Mouse (Mus musculus): Measurements from ENCODE around the gene Vps39.

Vps39 gene

GRCm38 (mm10) chr2:120299866-120300265 is 53.1 kb downstream of the Vps39 start:
- in situ Hi-C loops (cut with MboI, MseI) = no loop called here

GRCm38 (mm10) chr2:120296160-120296559 is 56.8 kb downstream of the Vps39 start:
- in situ Hi-C loops (cut with MboI, MseI) = no loop called here

- in situ Hi-C loops (cut with MboI, MseI) = no loop called here
Measured at GRCm38 (mm10) chr2:120291471-120292078, 61.4 kb downstream of the Vps39 start.

- in situ Hi-C loops (cut with MboI, MseI) = no loop called here
Measured at GRCm38 (mm10) chr2:120288995-120289394, 63.9 kb downstream of the Vps39 start, which contains the start of gene Pla2g4d. Gene Pla2g4d (minus strand): TSS chr2:120289197.

GRCm38 (mm10) chr2:120288401-120288800 is 64.5 kb downstream of the Vps39 start:
- in situ Hi-C loops (cut with MboI, MseI) = no loop called here

- in situ Hi-C loops (cut with MboI, MseI) = no loop called here
Measured at GRCm38 (mm10) chr2:120285639-120286038, 67.3 kb downstream of the Vps39 start.

- in situ Hi-C loops (cut with MboI, MseI) = loop anchor here (5.0 kb wide), 1 partner anchor 97 kb away; no protein-coding TSS in a partner anchor
Measured at GRCm38 (mm10) chr2:120284705-120285104, 68.2 kb downstream of the Vps39 start.

GRCm38 (mm10) chr2:120284094-120284493 is 68.8 kb downstream of the Vps39 start:
- in situ Hi-C loops (cut with MboI, MseI) = loop anchor here (5.0 kb wide), 1 partner anchor 97 kb away; no protein-coding TSS in a partner anchor

- in situ Hi-C loops (cut with MboI, MseI) = loop anchor here (5.0 kb wide), 1 partner anchor 96 kb away; no protein-coding TSS in a partner anchor
Measured at GRCm38 (mm10) chr2:120283550-120283949, 69.4 kb downstream of the Vps39 start.

GRCm38 (mm10) chr2:120281221-120281620 is 71.7 kb downstream of the Vps39 start:
- in situ Hi-C loops (cut with MboI, MseI) = loop anchor here (5.0 kb wide), 1 partner anchor 94 kb away; no protein-coding TSS in a partner anchor

GRCm38 (mm10) chr2:120279961-120280360 is 73.0 kb downstream of the Vps39 start:
- in situ Hi-C loops (cut with MboI, MseI) = loop anchor here (5.0 kb wide), 1 partner anchor 93 kb away; no protein-coding TSS in a partner anchor

GRCm38 (mm10) chr2:120276951-120277350 is 76.0 kb downstream of the Vps39 start:
- in situ Hi-C loops (cut with MboI, MseI) = no loop called here

- in situ Hi-C loops (cut with MboI, MseI) = no loop called here
Measured at GRCm38 (mm10) chr2:120268635-120269034, 84.3 kb downstream of the Vps39 start.
